Mouse (Mus musculus) midbrain, embryonic 15.5 days (tissue): Measurements from ENCODE around the gene Best1. TPM values are rescaled to one million over a fixed set of nuclear protein-coding genes. Genes with fewer than 3 reads are reported as not detected.
A peak's percentile ranks its signal among the peaks of the same experiment; 100 is the strongest.

Experiments
- ATAC-seq: fragments of 200-750 bp; cut with Nextera tagmentation; replicated peaks from 2 replicates; pipeline ENCODE4 v1.8.0; 2017; ENCODE audit warnings: moderate TSS enrichment
- H3K27ac ChIP-seq: fragments of 300-500 bp; sonication (generic); 2 replicates; pipeline ENCODE4 v1.5.1; 2015; ENCODE audit warnings: mild to moderate bottlenecking, inconsistent platforms
- H3K27me3 ChIP-seq: fragments of 300-500 bp; sonication (generic); replicated peaks from 2 replicates; pipeline ENCODE4 v1.6.1; 2015; ENCODE audit warnings: inconsistent platforms
- H3K36me3 ChIP-seq: fragments of 300-500 bp; sonication (generic); replicated peaks from 2 replicates; pipeline ENCODE4 v1.6.1; 2015; ENCODE audit warnings: inconsistent platforms
- H3K4me1 ChIP-seq: fragments of 300-500 bp; sonication (generic); 2 replicates; pipeline ENCODE4 v1.6.1; 2015; ENCODE audit warnings: inconsistent platforms
- H3K4me2 ChIP-seq: fragments of 300-500 bp; sonication (generic); 2 replicates; pipeline ENCODE4 v1.6.1; 2015; ENCODE audit warnings: inconsistent platforms, mild to moderate bottlenecking, moderate library complexity
- H3K4me3 ChIP-seq: fragments of 300-500 bp; sonication (generic); 2 replicates; pipeline ENCODE4 v1.5.1; 2015; ENCODE audit warnings: mild to moderate bottlenecking, inconsistent platforms
- H3K9ac ChIP-seq: fragments of 300-500 bp; sonication (generic); 2 replicates; pipeline ENCODE4 v1.6.1; 2015; ENCODE audit warnings: mild to moderate bottlenecking, inconsistent platforms
- H3K9me3 ChIP-seq: fragments of 300-500 bp; sonication (generic); 2 replicates; pipeline ENCODE4 v1.6.1; 2016; ENCODE audit warnings: inconsistent platforms
- WGBS: fragments of 180-500 bp; shearing (Covaris S2); methylation state at CpG from one replicate; pipeline ENCODE4 v1.1.7; 2015; ENCODE audit warnings: mixed read lengths; 5-methylcytosine and 5-hydroxymethylcytosine counted together
- polyA plus RNA-seq: library from polyadenylated mRNA; unstranded; fragments of >200 nt; fragmentation: Nextera tagmentation; extraction: Ambion mirVana; gene quantifications from 2 replicates; pipeline ENCODE4 v1.2.1, GENCODE M21; 2015

Best1 gene
- polyA plus RNA-seq, 1 experiment from 2014 or later = 3.2 TPM

DNA sequence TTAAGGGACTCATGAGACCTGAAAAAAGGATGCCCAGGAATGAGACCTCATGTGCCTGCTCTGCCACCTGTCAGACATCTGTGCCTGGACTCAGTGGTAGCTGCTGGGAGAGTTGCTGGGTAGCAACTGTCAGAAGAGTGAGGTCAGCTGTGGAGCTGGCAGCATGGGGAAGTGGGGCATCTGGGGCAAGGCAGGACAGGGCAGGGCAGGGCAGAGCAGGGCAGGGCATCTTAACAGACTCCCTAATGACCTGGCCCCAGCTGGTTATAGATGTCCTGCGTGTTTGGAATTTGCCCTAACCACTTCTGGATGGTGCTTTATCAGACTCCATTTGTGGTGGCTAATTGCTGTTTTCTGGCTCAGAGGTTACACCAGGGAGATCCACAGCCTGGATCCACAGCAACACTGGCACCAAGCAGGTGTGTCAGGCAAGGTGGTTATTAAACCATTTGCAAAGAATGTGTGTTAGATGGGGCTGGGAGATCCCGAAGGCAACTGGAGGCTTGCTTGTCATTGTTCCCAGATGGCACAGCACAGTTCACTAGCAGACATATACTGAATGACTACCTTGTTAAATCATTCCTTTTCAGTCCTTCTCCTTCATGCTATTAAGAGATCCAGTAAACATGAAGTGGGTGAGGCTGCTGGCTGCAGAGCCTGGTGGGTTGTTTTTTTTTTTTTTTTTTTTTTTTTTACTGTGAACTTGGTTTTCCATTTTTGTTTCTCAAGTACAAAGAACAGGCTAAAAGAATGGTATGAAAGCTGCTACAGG, 35.2 kb downstream of the Best1 start:
- no peaks in the 10 kb centered on the region for H3K36me3 ChIP-seq
- no peak overlapping the region for H3K4me3 ChIP-seq
- no peak overlapping the region for H3K9ac ChIP-seq
- H3K4me2 ChIP-seq = no peak overlapping the region
- H3K27me3 ChIP-seq = no peaks in the 10 kb centered on the region
- no peaks in the 10 kb centered on the region for H3K4me1 ChIP-seq
- ATAC-seq = no peak
- H3K9me3 ChIP-seq = no peaks in the 10 kb centered on the region
- WGBS = 77% methylated on average over 2 of the region's 2 CpGs
- no peak overlapping the region for H3K27ac ChIP-seq

DNA sequence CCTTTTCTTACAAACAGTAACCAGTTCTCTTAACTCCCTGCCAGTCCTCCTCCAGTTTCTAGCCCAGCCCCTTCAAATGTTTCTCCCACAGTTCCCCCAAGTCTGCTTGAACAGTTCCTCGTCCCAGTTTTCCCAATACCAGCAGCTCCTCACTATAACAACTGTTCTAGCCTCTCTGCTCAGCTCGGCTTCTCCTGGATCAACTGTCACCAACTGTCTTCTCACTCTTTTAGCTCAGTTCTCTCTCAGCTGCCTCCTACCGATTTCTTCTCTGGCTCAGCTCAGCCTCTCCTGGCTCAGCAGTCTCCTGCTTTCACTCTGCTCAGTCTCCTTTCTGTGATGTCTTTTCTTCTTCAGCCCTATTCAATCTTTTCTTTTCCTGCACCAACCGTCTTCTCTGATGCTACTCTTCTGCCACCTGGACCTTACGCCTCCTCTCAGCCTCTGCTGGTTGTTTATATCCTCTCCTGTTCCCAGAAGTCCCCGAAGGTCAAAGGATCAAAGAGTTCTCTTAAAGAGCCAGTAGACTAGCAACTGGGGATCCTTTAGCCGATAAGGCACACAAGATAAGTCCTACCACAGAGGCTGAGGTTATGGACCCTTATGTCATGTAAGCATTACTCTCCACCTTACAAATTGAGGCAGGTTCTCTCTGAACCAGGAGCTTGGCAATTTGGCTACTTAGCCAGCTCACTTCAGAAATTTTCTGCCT, 37.1 kb downstream of the Best1 start:
- Histone ChIP-seq H3K4me2 (no peak overlapping the region), H3K27ac (no peak overlapping the region), H3K9me3 (no peaks in the 10 kb centered on the region), H3K4me3 (no peak overlapping the region), H3K36me3 (no peaks in the 10 kb centered on the region), H3K27me3 (no peaks in the 10 kb centered on the region), H3K9ac (no peak overlapping the region), H3K4me1 (no peaks in the 10 kb centered on the region)
- 28% methylated on average over 7 of the region's 7 CpGs for WGBS
- no peak for ATAC-seq

DNA sequence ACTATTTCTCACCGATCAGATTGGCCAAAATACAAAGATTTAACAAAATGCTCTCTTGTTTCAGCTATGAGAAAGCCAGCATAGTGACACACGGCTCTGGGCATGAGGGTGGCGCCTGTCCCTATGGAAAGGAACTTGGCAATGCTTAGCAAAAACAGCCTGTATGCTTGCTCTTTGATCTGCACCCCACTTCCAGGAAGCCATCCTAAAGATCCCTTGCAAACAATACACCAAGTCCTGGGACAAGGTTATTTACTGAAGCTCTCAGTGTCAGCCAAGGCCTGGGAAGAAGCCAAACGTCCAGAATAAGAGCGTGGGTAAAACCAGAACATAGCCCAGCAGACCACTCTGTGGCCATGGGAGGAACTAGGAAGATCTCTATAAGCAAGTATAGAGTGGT, 40.7 kb downstream of the Best1 start:
- H3K4me3 ChIP-seq = no peak overlapping the region
- H3K27ac ChIP-seq = no peak overlapping the region
- no peak overlapping the region for H3K4me2 ChIP-seq
- no peak for ATAC-seq
- H3K9ac ChIP-seq = no peak overlapping the region
- H3K36me3 ChIP-seq = no peaks in the 10 kb centered on the region
- no peaks in the 10 kb centered on the region for H3K9me3 ChIP-seq
- WGBS = 74% methylated on average over 5 of the region's 5 CpGs
- no peaks in the 10 kb centered on the region for H3K4me1 ChIP-seq
- H3K27me3 ChIP-seq = no peaks in the 10 kb centered on the region

DNA sequence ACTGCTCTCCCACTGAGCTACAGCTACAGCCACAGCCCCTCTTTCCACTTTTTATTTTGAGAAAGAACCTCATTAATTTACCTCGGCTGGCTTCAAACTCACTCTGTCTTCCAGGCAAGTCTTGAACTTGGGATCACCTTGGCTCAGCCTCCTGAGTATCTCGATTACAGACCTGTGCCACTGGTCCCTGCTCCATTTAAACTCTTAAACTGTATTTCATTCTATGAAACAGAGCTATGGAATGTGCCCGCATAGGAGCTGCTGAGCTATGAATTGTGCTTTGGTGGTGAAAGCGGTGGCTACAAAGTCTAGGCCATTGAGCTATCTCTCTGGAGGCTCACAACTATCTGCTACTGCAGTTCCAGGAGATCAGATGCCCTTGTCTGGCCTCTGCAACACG, 43.5 kb downstream of the Best1 start:
- Histone ChIP-seq H3K4me1 (no peaks in the 10 kb centered on the region), H3K36me3 (no peaks in the 10 kb centered on the region), H3K27ac (no peak overlapping the region), H3K4me2 (no peak overlapping the region), H3K4me3 (no peak overlapping the region), H3K27me3 (no peaks in the 10 kb centered on the region), H3K9ac (no peak overlapping the region), H3K9me3 (no peaks in the 10 kb centered on the region)
- ATAC-seq = no peak
- 87% methylated on average over 5 of the region's 5 CpGs for WGBS

GRCm38 (mm10) chr19:9956624-9957388, 44.6 kb downstream of the Best1 start:
- Histone ChIP-seq H3K4me3 (no peak overlapping the region), H3K9ac (no peak overlapping the region), H3K4me2 (no peak overlapping the region), H3K36me3 (no peaks in the 10 kb centered on the region), H3K9me3 (no peaks in the 10 kb centered on the region), H3K4me1 (no peaks in the 10 kb centered on the region), H3K27me3 (no peaks in the 10 kb centered on the region), H3K27ac (no peak overlapping the region)
- 71% methylated on average over 4 of the region's 4 CpGs for WGBS
- no peak for ATAC-seq

DNA sequence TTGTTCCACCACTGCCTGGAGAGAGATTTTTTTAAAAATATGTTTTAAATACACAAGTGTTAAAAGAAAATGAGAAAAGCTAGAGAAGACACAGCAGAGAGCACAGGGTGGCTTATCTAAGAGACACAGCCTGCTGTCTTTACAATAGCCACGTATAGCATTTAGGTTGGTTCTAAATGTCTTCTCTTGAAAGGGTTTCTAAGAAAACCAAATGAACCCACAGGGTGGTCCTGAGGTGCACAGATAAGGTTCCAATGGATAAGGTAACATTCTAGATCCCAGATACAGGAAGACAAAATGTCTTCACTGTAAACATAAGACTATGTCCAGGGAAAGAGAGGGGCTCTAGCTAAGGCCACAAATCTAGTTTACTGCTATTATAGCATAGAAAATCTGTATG, 46.0 kb downstream of the Best1 start:
- WGBS = 78% methylated on average over 1 of the region's 1 CpGs
- no peak for ATAC-seq
- H3K4me1 ChIP-seq = no peaks in the 10 kb centered on the region
- no peaks in the 10 kb centered on the region for H3K27me3 ChIP-seq
- H3K9ac ChIP-seq = no peak overlapping the region
- no peak overlapping the region for H3K4me2 ChIP-seq
- H3K36me3 ChIP-seq = no peaks in the 10 kb centered on the region
- no peak overlapping the region for H3K27ac ChIP-seq
- no peak overlapping the region for H3K4me3 ChIP-seq
- H3K9me3 ChIP-seq = no peaks in the 10 kb centered on the region

- Histone ChIP-seq H3K36me3 (no peaks in the 10 kb centered on the region), H3K4me1 (no peaks in the 10 kb centered on the region), H3K9me3 (no peaks in the 10 kb centered on the region), H3K27ac (peak overlapping the region; percentile 36; the same call in 1 of the 2 replicates), H3K4me2 (no peak overlapping the region), H3K27me3 (no peaks in the 10 kb centered on the region), H3K9ac (no peak overlapping the region), H3K4me3 (no peak overlapping the region)
- WGBS = 55% methylated on average over 5 of the region's 5 CpGs
- ATAC-seq = no peak
These were observed 46.6 kb downstream of the Best1 start for GRCm38 (mm10) chr19:9954811-9955202.

- Histone ChIP-seq H3K27me3 (no peaks in the 10 kb centered on the region), H3K9me3 (no peaks in the 10 kb centered on the region), H3K9ac (no peak overlapping the region), H3K4me2 (no peak overlapping the region), H3K4me3 (no peak overlapping the region), H3K4me1 (no peaks in the 10 kb centered on the region), H3K27ac (peak overlapping the region; percentile 36; the same call in 1 of the 2 replicates), H3K36me3 (no peaks in the 10 kb centered on the region)
- WGBS = 45% methylated on average over 7 of the region's 7 CpGs
- 0 out of 2 replicates have a peak, but pooled peaks have one; percentile 39 for ATAC-seq
These were observed 47.2 kb downstream of the Best1 start for GRCm38 (mm10) chr19:9954055-9954810.

- Histone ChIP-seq H3K9me3 (no peaks in the 10 kb centered on the region), H3K36me3 (no peaks in the 10 kb centered on the region), H3K27me3 (no peaks in the 10 kb centered on the region), H3K4me2 (no peak overlapping the region), H3K9ac (no peak overlapping the region), H3K4me3 (no peak overlapping the region), H3K4me1 (no peaks in the 10 kb centered on the region), H3K27ac (no peak overlapping the region)
- ATAC-seq = no peak
- WGBS = 85% methylated on average over 3 of the region's 3 CpGs
These were observed 48.5 kb downstream of the Best1 start for GRCm38 (mm10) chr19:9952912-9953311.

DNA sequence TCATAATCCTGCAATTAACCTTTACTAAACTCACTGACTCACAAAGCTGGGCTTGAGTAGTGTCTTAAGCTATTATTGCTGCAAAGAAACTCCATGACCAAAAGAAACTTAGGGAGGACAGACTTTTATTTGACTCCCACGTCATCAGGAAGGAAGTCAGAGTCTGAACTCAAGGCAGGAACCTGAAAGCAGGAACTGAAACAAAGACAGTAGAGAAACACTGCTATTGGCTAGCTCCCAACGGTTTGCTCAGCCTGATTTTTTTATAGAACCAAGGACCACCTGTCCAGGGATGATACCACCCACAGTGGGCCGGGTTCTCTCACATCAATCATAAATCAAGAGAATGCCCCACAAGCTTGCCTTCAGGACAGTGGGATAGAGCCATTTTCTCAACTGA, 49.0 kb downstream of the Best1 start:
- Histone ChIP-seq H3K4me3 (no peak overlapping the region), H3K27me3 (no peaks in the 10 kb centered on the region), H3K36me3 (no peaks in the 10 kb centered on the region), H3K9ac (no peak overlapping the region), H3K9me3 (no peaks in the 10 kb centered on the region), H3K4me2 (no peak overlapping the region), H3K27ac (no peak overlapping the region), H3K4me1 (no peaks in the 10 kb centered on the region)
- no peak for ATAC-seq
- 71% methylated on average over 3 of the region's 3 CpGs for WGBS

- no peaks in the 10 kb centered on the region for H3K27me3 ChIP-seq
- WGBS = 80% methylated on average over 3 of the region's 3 CpGs
- H3K4me3 ChIP-seq = no peak overlapping the region
- no peak overlapping the region for H3K4me2 ChIP-seq
- no peaks in the 10 kb centered on the region for H3K36me3 ChIP-seq
- no peaks in the 10 kb centered on the region for H3K9me3 ChIP-seq
- no peak overlapping the region for H3K9ac ChIP-seq
- no peak for ATAC-seq
- H3K27ac ChIP-seq = no peak overlapping the region
- no peaks in the 10 kb centered on the region for H3K4me1 ChIP-seq
These were observed 54.4 kb downstream of the Best1 start for GRCm38 (mm10) chr19:9946986-9947385.
